Comparison of ENCODE assay signal across 8 mouse cellular contexts in the genomic region with DNA sequence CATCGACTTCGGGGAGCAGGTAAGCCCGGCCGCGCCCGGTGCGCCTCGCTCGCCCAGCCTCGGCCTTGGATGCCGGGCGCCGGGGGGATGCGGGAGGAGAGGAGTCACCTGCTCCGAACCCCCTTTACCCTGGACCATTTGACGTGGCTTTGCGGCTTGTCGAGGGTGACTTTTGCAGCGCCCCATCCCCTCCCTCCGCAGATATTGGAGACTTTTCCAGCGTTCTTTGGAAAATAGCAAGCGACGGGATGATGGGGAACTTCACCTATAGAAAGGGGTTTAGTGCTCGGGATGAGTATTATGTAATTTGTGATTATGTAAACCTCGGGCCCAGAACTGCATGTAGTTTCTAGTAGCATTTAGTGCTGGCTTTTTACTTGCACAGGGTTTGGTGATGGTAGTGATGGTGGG. TPM values are rescaled to one million over a fixed set of nuclear protein-coding genes. Genes with fewer than 3 reads are reported as not detected.
A peak's percentile ranks its signal among the peaks of the same experiment; 100 is the strongest.
DNase-seq lines count a peak whose midpoint lies in the region; ATAC-seq and TF ChIP-seq lines count a peak whose summit lies in the region.

No protein-coding gene starts in this region.

- H3K27ac ChIP-seq in neural tube, embryonic 11.5 days (ENCODE audit: low read depth, low read length) = peak overlapping the region; percentile 88
- peak overlapping the region; percentile 85 for H3K27ac ChIP-seq in intestine, postnatal 0 days (ENCODE audit: low read depth, low read length)
- H3K27ac ChIP-seq in neural tube, embryonic 15.5 days (replicated peaks) = peak overlapping the region; percentile 97

- TF ChIP-seq CTCF in intestine, postnatal 0 days (IDR thresholded peaks at IDR 0.05; ENCODE audit: low read depth) = no peak

- H3K9me3 ChIP-seq in neural tube, embryonic 11.5 days (ENCODE audit: control insufficient read depth, low read length) = no peaks in the 10 kb centered on the region
- H3K9me3 ChIP-seq in intestine, postnatal 0 days (ENCODE audit: control insufficient read depth) = no peaks in the 10 kb centered on the region
- no peaks in the 10 kb centered on the region for H3K9me3 ChIP-seq in neural tube, embryonic 15.5 days (replicated peaks)

- H3K4me3 ChIP-seq in neural tube, embryonic 11.5 days (ENCODE audit: low read depth, low read length) = peak overlapping the region; percentile 74
- H3K4me3 ChIP-seq in intestine, postnatal 0 days (ENCODE audit: low read depth, low read length) = peak overlapping the region; percentile 80
- peak overlapping the region; percentile 79 for H3K4me3 ChIP-seq in neural tube, embryonic 15.5 days (replicated peaks)

- H3K4me1 ChIP-seq in neural tube, embryonic 11.5 days (ENCODE audit: control insufficient read depth, insufficient read depth, low read length) = peaks cover 4% of the 10 kb centered on the region; the same call in 1 of the 2 replicates
- no peaks in the 10 kb centered on the region; the same call in 1 of the 2 replicates for H3K4me1 ChIP-seq in intestine, postnatal 0 days (replicated peaks; ENCODE audit: control insufficient read depth, insufficient read depth, low read length)
- H3K4me1 ChIP-seq in neural tube, embryonic 15.5 days = peaks cover 32% of the 10 kb centered on the region

- peak; percentile 13 for DNase-seq in adrenal gland, adult 8-10 months
- DNase-seq in adrenal gland, adult 18-20 months (ENCODE audit: low spot score in 2 of 2) = no peak
- no peak for DNase-seq in neural tube, embryonic 11.5 days (ENCODE audit: low spot score)
- DNase-seq in neural tube, embryonic 10.5 days (ENCODE audit: extremely low spot score, low spot score) = no peak
- no peak for DNase-seq in layer of hippocampus, postnatal 25 days (ENCODE audit: extremely low spot score in 1 of 2, low spot score in 1 of 2)
- DNase-seq in layer of hippocampus, adult 11-12 months (ENCODE audit: low spot score) = no peak

- ATAC-seq in neural tube, embryonic 11.5 days (ENCODE audit: insufficient read depth, low FRiP score, low TSS enrichment) = peak; percentile 35; the same call in 1 of the 2 replicates
- no peak for ATAC-seq in intestine, postnatal 0 days
- peak; percentile 51 for ATAC-seq in neural tube, embryonic 15.5 days (ENCODE audit: low FRiP score)

- H3K36me3 ChIP-seq in neural tube, embryonic 11.5 days (ENCODE audit: control insufficient read depth, insufficient read depth, low read length) = no peaks in the 10 kb centered on the region
- H3K36me3 ChIP-seq in intestine, postnatal 0 days (ENCODE audit: control insufficient read depth, insufficient read depth) = no peaks in the 10 kb centered on the region; the same call in 1 of the 2 replicates
- H3K36me3 ChIP-seq in neural tube, embryonic 15.5 days = no peaks in the 10 kb centered on the region

- H3K4me2 ChIP-seq in neural tube, embryonic 11.5 days (ENCODE audit: low read depth) = peak overlapping the region; percentile 90
- H3K4me2 ChIP-seq in intestine, postnatal 0 days (replicated peaks; ENCODE audit: low read depth) = peak overlapping the region; percentile 96
- H3K4me2 ChIP-seq in neural tube, embryonic 15.5 days = peak overlapping the region; percentile 64

- H3K27me3 ChIP-seq in neural tube, embryonic 11.5 days (ENCODE audit: control insufficient read depth, insufficient read depth, low read length) = 0 out of 2 replicates have a peak, but pooled peaks cover 3% of the 10 kb centered on the region
- H3K27me3 ChIP-seq in intestine, postnatal 0 days (replicated peaks; ENCODE audit: control insufficient read depth, insufficient read depth, low read length) = no peaks in the 10 kb centered on the region
- H3K27me3 ChIP-seq in neural tube, embryonic 15.5 days (replicated peaks) = no peaks in the 10 kb centered on the region

- WGBS in neural tube, embryonic 11.5 days = under 1% methylated on average over 25 of the region's 25 CpGs
- WGBS in intestine, postnatal 0 days = under 1% methylated on average over 25 of the region's 25 CpGs
- WGBS in neural tube, embryonic 15.5 days = 0% methylated on average over 25 of the region's 25 CpGs

- peak overlapping the region; percentile 92 for H3K9ac ChIP-seq in neural tube, embryonic 11.5 days (ENCODE audit: low read length)
- H3K9ac ChIP-seq in intestine, postnatal 0 days (ENCODE audit: low read depth, low read length) = peak overlapping the region; percentile 65
- H3K9ac ChIP-seq in neural tube, embryonic 15.5 days (replicated peaks) = peak overlapping the region; percentile 80

RNA-seq across cellular contexts. Expression of gene Ank, which starts 0.6 kb away (rescaled TPM):
- total RNA-seq in adrenal gland, adult 8-10 months (2022) = 10 to 100 TPM; 38.2 to 68.7 (median 50.9) TPM
- 10 to 100 TPM; 52.6 to 87.9 TPM for total RNA-seq in adrenal gland, adult 18-20 months (2021)
- 8.7 and 12.9 TPM in 2 replicates for polyA plus RNA-seq in neural tube, embryonic 11.5 days (2014; fragmentation: Nextera tagmentation; extraction: Ambion mirVana)
- polyA plus RNA-seq in intestine, postnatal 0 days (2015; fragmentation: Nextera tagmentation; extraction: Ambion mirVana) = 20.9 and 24.0 TPM in 2 replicates
- 15.6 and 16.7 TPM in 2 replicates for polyA plus RNA-seq in neural tube, embryonic 15.5 days (2015; fragmentation: Nextera tagmentation; extraction: Ambion mirVana)
- 100 to 1,000 TPM; 159 to 164 TPM for total RNA-seq in layer of hippocampus, postnatal 25 days (2021)
